Mouse (Mus musculus) NIH3T3 (cell line): ENCODE data around the gene Ccdc7b.
"Not testable (repeated sequence)": the region's sequence is repeated elsewhere in the genome, so short reads cannot be mapped to it uniquely, and the experiment has no call there.

ENCODE experiments used
- DNase-seq: peaks from one replicate; pipeline ENCODE4 v3.0.0-alpha.2; 2012; ENCODE audit warnings: low read depth

Gene Ccdc7b

GRCm38 (mm10) chr8:129066834-129067233 is at the start of gene Ccdc7b:
TSS of gene Ccdc7b (plus strand) at chr8:129067134.
- not testable (repeated sequence) for DNase-seq

GRCm38 (mm10) chr8:129065417-129065816 is 1.5 kb upstream of the Ccdc7b start, which contains the start of gene Ccdc7a:
TSS of gene Ccdc7a (minus strand) at chr8:129065517.
- DNase-seq, result not testable (repeated sequence)

- not testable (repeated sequence) for DNase-seq
These were observed 48.8 kb downstream of the Ccdc7b start for GRCm38 (mm10) chr8:129115761-129116160.

GRCm38 (mm10) chr8:129131561-129131960 is 64.6 kb downstream of the Ccdc7b start, which contains the start of gene Gm10999:
TSS of gene Gm10999 (minus strand) at chr8:129131661.
- DNase-seq, result no peak

GRCm38 (mm10) chr8:129133475-129133874 is 66.5 kb downstream of the Ccdc7b start:
- no peak for DNase-seq
